In the genomic region with DNA sequence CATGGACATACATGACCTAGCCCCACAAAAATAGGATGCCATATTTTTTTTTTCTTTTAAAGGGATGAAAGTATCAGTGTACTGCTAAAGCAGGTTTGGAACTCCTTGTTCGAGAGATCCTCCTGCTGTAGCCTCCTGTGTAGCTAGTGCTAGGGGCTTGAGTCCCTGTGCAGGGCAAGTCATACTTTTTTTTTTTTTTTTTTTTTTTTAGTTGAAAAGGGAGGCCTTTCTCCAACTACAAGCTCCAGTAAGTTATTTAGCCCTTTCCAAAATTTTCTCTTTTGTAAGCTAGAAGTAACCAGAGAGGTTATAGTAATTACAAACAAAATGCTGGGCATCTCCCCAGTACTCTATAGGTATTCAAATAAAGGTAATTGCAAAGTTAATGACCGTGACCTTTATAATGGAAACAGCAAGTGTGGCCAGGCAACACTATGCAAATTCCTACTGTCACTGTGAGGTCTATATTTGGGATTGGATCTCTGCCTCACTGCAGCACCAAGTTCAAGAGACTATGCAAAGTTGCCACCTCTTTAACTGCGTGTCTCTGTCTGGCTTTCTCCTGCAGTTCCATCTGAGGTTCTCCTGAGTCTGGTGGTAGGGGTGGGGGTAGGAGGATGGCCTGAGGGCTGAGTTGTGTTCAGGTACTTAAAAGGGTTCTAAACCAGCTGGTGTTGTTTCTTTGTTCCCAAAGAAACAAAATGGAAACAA, we compare ENCODE assay signal across 13 mouse cellular contexts. TPM values are rescaled to one million over a fixed set of nuclear protein-coding genes. Genes with fewer than 3 reads are reported as not detected.
DNase-seq lines count a peak whose midpoint lies in the region; ATAC-seq lines count a peak whose summit lies in the region.
"Had no signal": no experiment of that assay in that cellular context is flagged by ENCODE, and none has a peak within 500 bp of the region (broad histone marks: within the 10 kb centered on the region; RNA-seq: fewer than 3 reads in every experiment).

No protein-coding gene starts in this region.

- no peak overlapping the region for H3K9ac ChIP-seq in heart, embryonic 13.5 days
- no peak overlapping the region for H3K9ac ChIP-seq in kidney, embryonic 16.5 days (replicated peaks; ENCODE audit: low read length)
- H3K9ac ChIP-seq in neural tube, embryonic 14.5 days (replicated peaks; ENCODE audit: low read depth, low read length), result no peak overlapping the region
- H3K9ac ChIP-seq: liver, embryonic 14.5 days had no signal

- no peaks in the 10 kb centered on the region for H3K9me3 ChIP-seq in heart, embryonic 13.5 days
- H3K9me3 ChIP-seq in kidney, embryonic 16.5 days (ENCODE audit: low read length), result no peaks in the 10 kb centered on the region
- H3K9me3 ChIP-seq in neural tube, embryonic 14.5 days (ENCODE audit: control insufficient read depth, low read length), result no peaks in the 10 kb centered on the region
- H3K9me3 ChIP-seq: embryonic facial prominence, embryonic 10.5 days had no signal

- H3K27me3 ChIP-seq in heart, embryonic 13.5 days (replicated peaks), result no peaks in the 10 kb centered on the region
- no peaks in the 10 kb centered on the region for H3K27me3 ChIP-seq in kidney, embryonic 16.5 days (ENCODE audit: insufficient read depth, low read length)
- no peaks in the 10 kb centered on the region for H3K27me3 ChIP-seq in neural tube, embryonic 14.5 days (ENCODE audit: control insufficient read depth, insufficient read depth, low read length)

- no peaks in the 10 kb centered on the region for H3K36me3 ChIP-seq in heart, embryonic 13.5 days
- H3K36me3 ChIP-seq in kidney, embryonic 16.5 days (ENCODE audit: insufficient read depth, low read length), result no peaks in the 10 kb centered on the region
- H3K36me3 ChIP-seq in neural tube, embryonic 14.5 days (ENCODE audit: control insufficient read depth, insufficient read depth, low read length), result no peaks in the 10 kb centered on the region
- H3K36me3 ChIP-seq: embryonic facial prominence, embryonic 10.5 days had no signal

- WGBS in heart, embryonic 13.5 days, result 54% methylated on average over 3 of the region's 3 CpGs
- WGBS in kidney, embryonic 16.5 days, result 64% methylated on average over 3 of the region's 3 CpGs
- 39% methylated on average over 3 of the region's 3 CpGs for WGBS in neural tube, embryonic 14.5 days

- peaks cover 9% of the 10 kb centered on the region for H3K4me1 ChIP-seq in heart, embryonic 13.5 days
- H3K4me1 ChIP-seq in kidney, embryonic 16.5 days (ENCODE audit: insufficient read depth, low read length), result 0 out of 2 replicates have a peak, but pooled peaks cover 3% of the 10 kb centered on the region
- no peaks in the 10 kb centered on the region for H3K4me1 ChIP-seq in neural tube, embryonic 14.5 days (ENCODE audit: control insufficient read depth, insufficient read depth, low read length)

- H3K27ac ChIP-seq in heart, embryonic 13.5 days (replicated peaks), result peak overlapping the region; percentile 73
- no peak overlapping the region for H3K27ac ChIP-seq in kidney, embryonic 16.5 days (ENCODE audit: low read length)
- no peak overlapping the region for H3K27ac ChIP-seq in neural tube, embryonic 14.5 days (ENCODE audit: low read depth, low read length)
- H3K27ac ChIP-seq: embryonic facial prominence, embryonic 10.5 days; liver, embryonic 14.5 days; macrophage had no signal

- H3K4me2 ChIP-seq in heart, embryonic 13.5 days, result no peak overlapping the region
- no peak overlapping the region for H3K4me2 ChIP-seq in kidney, embryonic 16.5 days (replicated peaks; ENCODE audit: low read depth, low read length)
- H3K4me2 ChIP-seq in neural tube, embryonic 14.5 days (ENCODE audit: low read depth, low read length), result no peak overlapping the region

- no peak overlapping the region for H3K4me3 ChIP-seq in heart, embryonic 13.5 days
- no peak overlapping the region for H3K4me3 ChIP-seq in kidney, embryonic 16.5 days (ENCODE audit: low read length)
- H3K4me3 ChIP-seq in neural tube, embryonic 14.5 days (ENCODE audit: low read depth, low read length), result no peak overlapping the region
- H3K4me3 ChIP-seq: embryonic facial prominence, embryonic 10.5 days had no signal

- ATAC-seq in heart, embryonic 13.5 days (ENCODE audit: extremely low read depth, insufficient number of reproducible peaks, low FRiP score, low TSS enrichment), result no peak
- ATAC-seq in kidney, embryonic 16.5 days (ENCODE audit: low FRiP score, low TSS enrichment), result peak; percentile 43
- peak; percentile 75; the same call in 1 of the 2 replicates for ATAC-seq in neural tube, embryonic 14.5 days (ENCODE audit: low read depth)
- no peak for ATAC-seq in CD4-positive, CD25-positive, alpha-beta regulatory T cell, adult 4 months

- no peak for DNase-seq in heart, adult 11 months
- DNase-seq in kidney, postnatal 4 days, result no peak
- DNase-seq in WW6 (ENCODE audit: low read depth, low spot score), result peak; percentile 22
- no peak for DNase-seq in thymus, postnatal 0 days (ENCODE audit: low spot score)
- DNase-seq: cerebellum, adult 9-11 months; thymus, postnatal 36 days had no signal

RNA-seq across cellular contexts. Expression of a gene that starts 23.1 kb away (rescaled TPM):
- polyA plus RNA-seq in heart, embryonic 13.5 days (2015; fragmentation: Nextera tagmentation; extraction: Ambion mirVana), result 9.4 and 11.1 TPM in 2 replicates
- polyA plus RNA-seq in kidney, embryonic 16.5 days (2015; fragmentation: Nextera tagmentation; extraction: Ambion mirVana), result 0.52 and 0.54 TPM in 2 replicates
- polyA plus RNA-seq in neural tube, embryonic 14.5 days (2014; fragmentation: Nextera tagmentation; extraction: Ambion mirVana), result 0.01 and 0.08 TPM in 2 replicates
- not detected for polyA plus RNA-seq in CD4-positive, CD25-positive, alpha-beta regulatory T cell, adult 4 months (2017; shearing (Covaris generic))
- 0.10 and 0.14 TPM in 2 replicates for polyA plus RNA-seq in thymus, postnatal 0 days (2015; fragmentation: Nextera tagmentation; extraction: Ambion mirVana)
- polyA plus RNA-seq: macrophage had no signal

RNA-seq across cellular contexts. Expression of a gene that starts 25.4 kb away (rescaled TPM):
- 0.36 and 0.56 TPM in 2 replicates for polyA plus RNA-seq in heart, embryonic 13.5 days (2015; fragmentation: Nextera tagmentation; extraction: Ambion mirVana)
- polyA plus RNA-seq in kidney, embryonic 16.5 days (2015; fragmentation: Nextera tagmentation; extraction: Ambion mirVana), result 0.12 TPM in 1 of 2 replicates, not detected in the other
- polyA plus RNA-seq in neural tube, embryonic 14.5 days (2014; fragmentation: Nextera tagmentation; extraction: Ambion mirVana), result 0.24 TPM in 1 of 2 replicates, not detected in the other
- polyA plus RNA-seq in CD4-positive, CD25-positive, alpha-beta regulatory T cell, adult 4 months (2017; shearing (Covaris generic)), result not detected
- not detected in 2 replicates for polyA plus RNA-seq in thymus, postnatal 0 days (2015; fragmentation: Nextera tagmentation; extraction: Ambion mirVana)
- polyA plus RNA-seq: embryonic facial prominence, embryonic 10.5 days; liver, embryonic 14.5 days; macrophage had no signal

Comparison
In these comparisons a context has a peak if more than half of its experiments do, and no peak if none do; other contexts are left out.
1. ATAC-seq: peak in kidney, embryonic 16.5 days (single experiment) and neural tube, embryonic 14.5 days (single experiment); none in heart, embryonic 13.5 days (single experiment) and CD4-positive, CD25-positive, alpha-beta regulatory T cell, adult 4 months (single experiment).